In the genomic region with DNA sequence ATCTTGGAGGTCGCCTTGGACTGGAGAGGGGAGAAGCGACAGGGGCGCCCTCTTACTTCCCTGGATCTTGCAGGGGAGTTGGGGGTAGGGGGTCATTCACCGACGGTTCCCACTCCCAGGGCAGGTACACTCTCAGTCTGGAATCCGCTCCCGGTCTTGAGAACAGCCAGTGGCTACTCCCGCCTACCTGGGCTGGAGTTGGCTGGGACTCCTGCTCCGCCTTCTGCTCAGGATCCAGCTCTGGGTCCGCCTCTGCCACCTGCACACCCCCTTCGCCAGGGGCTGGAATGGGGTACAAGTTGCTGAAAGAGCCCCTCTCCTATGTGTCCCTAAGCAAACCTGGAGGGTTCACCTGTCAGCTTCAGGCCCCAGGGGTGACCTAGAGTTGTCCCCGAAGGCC, we compare ENCODE assay signal across 13 mouse cellular contexts. TPM values are rescaled to one million over a fixed set of nuclear protein-coding genes. Genes with fewer than 3 reads are reported as not detected.
DNase-seq lines count a peak whose midpoint lies in the region; ATAC-seq lines count a peak whose summit lies in the region.
"Had no signal": no experiment of that assay in that cellular context is flagged by ENCODE, and none has a peak within 500 bp of the region (broad histone marks: within the 10 kb centered on the region; RNA-seq: fewer than 3 reads in every experiment).

No protein-coding gene starts in this region.

- peaks cover 7% of the 10 kb centered on the region; the same call in 1 of the 2 replicates for H3K4me1 ChIP-seq in heart, embryonic 15.5 days (replicated peaks)
- H3K4me1 ChIP-seq in embryonic facial prominence, embryonic 10.5 days = peaks cover 25% of the 10 kb centered on the region
- peaks cover 22% of the 10 kb centered on the region for H3K4me1 ChIP-seq in kidney, embryonic 15.5 days
- peaks cover 4% of the 10 kb centered on the region; the same call in 1 of the 2 replicates for H3K4me1 ChIP-seq in liver, embryonic 16.5 days (ENCODE audit: control insufficient read depth, low read depth, low read length)
- H3K4me1 ChIP-seq: forebrain, embryonic 15.5 days had no signal

- no peak overlapping the region for H3K27ac ChIP-seq in heart, embryonic 15.5 days
- H3K27ac ChIP-seq in embryonic facial prominence, embryonic 10.5 days (replicated peaks) = no peak overlapping the region
- no peak overlapping the region for H3K27ac ChIP-seq in kidney, embryonic 15.5 days
- H3K27ac ChIP-seq in liver, embryonic 16.5 days (ENCODE audit: low read length) = no peak overlapping the region
- H3K27ac ChIP-seq: forebrain, embryonic 15.5 days; hindbrain, embryonic 14.5 days had no signal

- H3K9me3 ChIP-seq in heart, embryonic 15.5 days (replicated peaks) = no peaks in the 10 kb centered on the region
- H3K9me3 ChIP-seq in embryonic facial prominence, embryonic 10.5 days = no peaks in the 10 kb centered on the region
- H3K9me3 ChIP-seq in kidney, embryonic 15.5 days (replicated peaks) = no peaks in the 10 kb centered on the region
- H3K9me3 ChIP-seq in liver, embryonic 16.5 days (replicated peaks; ENCODE audit: control insufficient read depth, low read length) = no peaks in the 10 kb centered on the region
- H3K9me3 ChIP-seq: forebrain, embryonic 15.5 days had no signal

- DNase-seq in heart, adult 9 months (ENCODE audit: low spot score in 2 of 2) = no peak
- no peak for DNase-seq in embryonic facial prominence, embryonic 10.5 days (ENCODE audit: low spot score)
- no peak for DNase-seq in cerebellum, postnatal 10 days
- no peak for DNase-seq in T-cell, adult 2 months (ENCODE audit: low spot score)
- DNase-seq: cerebellum, adult 9-10 months; thymus, adult 18-20 months had no signal

- peaks cover 47% of the 10 kb centered on the region for H3K27me3 ChIP-seq in heart, embryonic 15.5 days
- peaks cover 71% of the 10 kb centered on the region for H3K27me3 ChIP-seq in embryonic facial prominence, embryonic 10.5 days (replicated peaks; ENCODE audit: low read depth, poor library complexity, severe bottlenecking)
- peaks cover 40% of the 10 kb centered on the region for H3K27me3 ChIP-seq in kidney, embryonic 15.5 days
- H3K27me3 ChIP-seq in liver, embryonic 16.5 days (ENCODE audit: control insufficient read depth, insufficient read depth, low read depth, low read length) = peaks cover 13% of the 10 kb centered on the region

- 49% methylated on average over 12 of the region's 12 CpGs for WGBS in heart, embryonic 15.5 days
- 30% methylated on average over 12 of the region's 12 CpGs for WGBS in embryonic facial prominence, embryonic 10.5 days
- WGBS in kidney, embryonic 15.5 days = 24% methylated on average over 12 of the region's 12 CpGs
- WGBS in liver, embryonic 16.5 days (ENCODE audit: insufficient replicate concordance) = 42% methylated on average over 12 of the region's 12 CpGs

- H3K36me3 ChIP-seq in heart, embryonic 15.5 days = no peaks in the 10 kb centered on the region
- H3K36me3 ChIP-seq in embryonic facial prominence, embryonic 10.5 days (replicated peaks) = no peaks in the 10 kb centered on the region
- no peaks in the 10 kb centered on the region for H3K36me3 ChIP-seq in kidney, embryonic 15.5 days
- no peaks in the 10 kb centered on the region for H3K36me3 ChIP-seq in liver, embryonic 16.5 days (ENCODE audit: control insufficient read depth, insufficient read depth)
- H3K36me3 ChIP-seq: forebrain, embryonic 15.5 days had no signal

- 0 out of 2 replicates have a peak overlapping the region, but pooled peaks have one; percentile 0 for H3K9ac ChIP-seq in heart, embryonic 15.5 days
- H3K9ac ChIP-seq in kidney, embryonic 15.5 days = peak overlapping the region; percentile 19; the same call in 1 of the 2 replicates
- H3K9ac ChIP-seq in liver, embryonic 16.5 days (ENCODE audit: low read depth, low read length) = no peak overlapping the region
- H3K9ac ChIP-seq: forebrain, embryonic 15.5 days; hindbrain, embryonic 14.5 days had no signal

- peak overlapping the region; percentile 12; the same call in 1 of the 2 replicates for H3K4me2 ChIP-seq in heart, embryonic 15.5 days
- H3K4me2 ChIP-seq in kidney, embryonic 15.5 days = peak overlapping the region; percentile 49
- 0 out of 2 replicates have a peak overlapping the region, but pooled peaks have one; percentile 2 for H3K4me2 ChIP-seq in liver, embryonic 16.5 days (ENCODE audit: low read depth, low read length)
- H3K4me2 ChIP-seq: forebrain, embryonic 15.5 days; hindbrain, embryonic 14.5 days had no signal

- no peak for ATAC-seq in heart, embryonic 15.5 days (replicated peaks; ENCODE audit: insufficient number of reproducible peaks, insufficient read depth, low FRiP score, low read depth)
- no peak; the same call in 1 of the 2 replicates for ATAC-seq in kidney, embryonic 15.5 days (replicated peaks; ENCODE audit: low FRiP score)
- no peak for ATAC-seq in liver, embryonic 16.5 days (ENCODE audit: low read depth)
- no peak for ATAC-seq in frontal cortex, adult (ENCODE audit: low TSS enrichment)
- ATAC-seq: forebrain, embryonic 15.5 days had no signal

- H3K4me3 ChIP-seq in heart, embryonic 15.5 days = 0 out of 2 replicates have a peak overlapping the region, but pooled peaks have one; percentile 10
- H3K4me3 ChIP-seq in embryonic facial prominence, embryonic 10.5 days = peak overlapping the region; percentile 26; the same call in 1 of the 2 replicates
- H3K4me3 ChIP-seq in kidney, embryonic 15.5 days (replicated peaks) = peak overlapping the region; percentile 9; the same call in 1 of the 2 replicates
- H3K4me3 ChIP-seq in liver, embryonic 16.5 days (ENCODE audit: low read depth, low read length) = no peak overlapping the region
- H3K4me3 ChIP-seq: forebrain, embryonic 15.5 days; myocyte had no signal

RNA-seq across cellular contexts. Expression of gene Sytl1, which starts 5.7 kb away (rescaled TPM):
- polyA plus RNA-seq in heart, embryonic 15.5 days (2015; fragmentation: Nextera tagmentation; extraction: Ambion mirVana) = 0.96 and 4.9 TPM in 2 replicates
- 1.3 and 1.6 TPM in 2 replicates for polyA plus RNA-seq in embryonic facial prominence, embryonic 10.5 days (2016; fragmentation: Nextera tagmentation; extraction: Ambion mirVana)
- polyA plus RNA-seq in kidney, embryonic 15.5 days (2015; fragmentation: Nextera tagmentation; extraction: Ambion mirVana) = 0.96 and 1.8 TPM in 2 replicates
- 1.1 and 1.4 TPM in 2 replicates for polyA plus RNA-seq in liver, embryonic 16.5 days (2015; fragmentation: Nextera tagmentation; extraction: Ambion mirVana)

RNA-seq across cellular contexts. Expression of gene Map3k6, which starts 16.6 kb away (rescaled TPM):
- 2.9 and 3.4 TPM in 2 replicates for polyA plus RNA-seq in heart, embryonic 15.5 days (2015; fragmentation: Nextera tagmentation; extraction: Ambion mirVana)
- polyA plus RNA-seq in embryonic facial prominence, embryonic 10.5 days (2016; fragmentation: Nextera tagmentation; extraction: Ambion mirVana) = 1.7 and 1.8 TPM in 2 replicates
- 4.0 and 4.3 TPM in 2 replicates for polyA plus RNA-seq in kidney, embryonic 15.5 days (2015; fragmentation: Nextera tagmentation; extraction: Ambion mirVana)
- 2.2 and 3.0 TPM in 2 replicates for polyA plus RNA-seq in liver, embryonic 16.5 days (2015; fragmentation: Nextera tagmentation; extraction: Ambion mirVana)

RNA-seq across cellular contexts. Expression of gene Tmem222, which starts 20.4 kb away (rescaled TPM):
- 46.1 and 58.9 TPM in 2 replicates for polyA plus RNA-seq in heart, embryonic 15.5 days (2015; fragmentation: Nextera tagmentation; extraction: Ambion mirVana)
- 81.4 and 86.7 TPM in 2 replicates for polyA plus RNA-seq in embryonic facial prominence, embryonic 10.5 days (2016; fragmentation: Nextera tagmentation; extraction: Ambion mirVana)
- 77.3 and 85.7 TPM in 2 replicates for polyA plus RNA-seq in kidney, embryonic 15.5 days (2015; fragmentation: Nextera tagmentation; extraction: Ambion mirVana)
- 32.7 and 34.9 TPM in 2 replicates for polyA plus RNA-seq in liver, embryonic 16.5 days (2015; fragmentation: Nextera tagmentation; extraction: Ambion mirVana)

RNA-seq across cellular contexts. Expression of gene Gpr3, which starts 44.9 kb away (rescaled TPM):
- polyA plus RNA-seq in heart, embryonic 15.5 days (2015; fragmentation: Nextera tagmentation; extraction: Ambion mirVana) = 0.05 and 0.34 TPM in 2 replicates
- polyA plus RNA-seq in embryonic facial prominence, embryonic 10.5 days (2016; fragmentation: Nextera tagmentation; extraction: Ambion mirVana) = 0.11 and 0.57 TPM in 2 replicates
- 0.09 and 0.12 TPM in 2 replicates for polyA plus RNA-seq in kidney, embryonic 15.5 days (2015; fragmentation: Nextera tagmentation; extraction: Ambion mirVana)
- not detected in 2 replicates for polyA plus RNA-seq in liver, embryonic 16.5 days (2015; fragmentation: Nextera tagmentation; extraction: Ambion mirVana)

RNA-seq across cellular contexts. Expression of gene Cd164l2, which starts 45.3 kb away (rescaled TPM):
- polyA plus RNA-seq in heart, embryonic 15.5 days (2015; fragmentation: Nextera tagmentation; extraction: Ambion mirVana) = 0.28 and 1.7 TPM in 2 replicates
- 3.0 and 5.2 TPM in 2 replicates for polyA plus RNA-seq in embryonic facial prominence, embryonic 10.5 days (2016; fragmentation: Nextera tagmentation; extraction: Ambion mirVana)
- 7.8 and 8.2 TPM in 2 replicates for polyA plus RNA-seq in kidney, embryonic 15.5 days (2015; fragmentation: Nextera tagmentation; extraction: Ambion mirVana)
- 0.13 TPM in 1 of 2 replicates, not detected in the other for polyA plus RNA-seq in liver, embryonic 16.5 days (2015; fragmentation: Nextera tagmentation; extraction: Ambion mirVana)
